Mouse (Mus musculus) testis, adult 2 months (tissue): ENCODE results near the gene Gsta4.

Source experiments
- CTCF ChIP-seq: fragments of 200-500 bp; IDR thresholded peaks from 2 replicates; pipeline ENCODE4 v1.5.1; 2012; ENCODE audit warnings: low read depth, mild to moderate bottlenecking, inconsistent platforms, low read length, moderate library complexity; ENCODE audit not compliant: control insufficient read depth, insufficient read depth, insufficient replicate concordance
- POLR2A ChIP-seq: fragments of 200-500 bp; IDR thresholded peaks from 2 replicates; pipeline ENCODE4 v1.6.1; 2012; ENCODE audit warnings: low read depth, mild to moderate bottlenecking, inconsistent platforms, low read length, moderate library complexity; ENCODE audit not compliant: control insufficient read depth

DNA sequence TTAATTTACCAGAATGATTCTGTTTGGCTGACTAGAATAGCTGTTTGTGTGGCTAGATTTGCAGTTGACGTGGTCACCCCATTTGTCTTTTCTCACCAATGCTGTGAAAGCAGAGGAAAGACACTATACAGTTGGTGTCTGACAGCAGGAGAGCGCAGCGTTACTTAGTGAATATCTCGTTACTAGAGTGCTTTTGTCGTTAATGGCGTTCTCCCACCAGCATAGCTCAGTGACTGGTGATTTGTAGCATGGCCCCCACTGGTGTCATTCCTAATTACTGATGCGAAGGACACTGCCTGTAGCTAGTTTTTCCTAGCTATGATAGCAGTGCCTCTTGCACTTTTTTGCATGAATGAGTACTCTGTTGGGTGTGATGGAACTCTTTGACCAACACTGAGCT lies 46.9 kb upstream of the Gsta4 start:
- TF ChIP-seq CTCF: no peak
- no peak for TF ChIP-seq POLR2A
